Mouse (Mus musculus) embryonic fibroblast, embryonic 13.5 days (primary cell): ENCODE results near the gene Abca15.

Experiments
- CTCF ChIP-seq: IDR thresholded peaks from 2 replicates; pipeline ENCODE4 v1.5.1; 2011; ENCODE audit warnings: mild to moderate bottlenecking, control low read depth, low read length, moderate library complexity, borderline replicate concordance; ENCODE audit not compliant: insufficient read depth
- POLR2A ChIP-seq: IDR thresholded peaks from 2 replicates; pipeline ENCODE4 v1.6.1; 2011; ENCODE audit warnings: low read depth, mild to moderate bottlenecking, control low read depth, low read length, moderate library complexity

GRCm38 (mm10) chr7:120328087-120328793 is at the start of gene Abca15:
- TF ChIP-seq CTCF (no peak), POLR2A (no peak)
